In genomic region chr17:87306746-87307145, GRCm38 (mm10) we compare ENCODE assay signal across 13 mouse cellular contexts. TPM values are rescaled to one million over a fixed set of nuclear protein-coding genes. Genes with fewer than 3 reads are reported as not detected.
DNase-seq lines count a peak whose midpoint lies in the region; ATAC-seq and TF ChIP-seq lines count a peak whose summit lies in the region.
"Had no signal": no experiment of that assay in that cellular context is flagged by ENCODE, and none has a peak within 500 bp of the region (broad histone marks: within the 10 kb centered on the region; RNA-seq: fewer than 3 reads in every experiment).

No protein-coding gene starts in this region.

- H3K36me3 ChIP-seq in lung, postnatal 0 days (ENCODE audit: insufficient read depth, low read length) = no peaks in the 10 kb centered on the region
- no peaks in the 10 kb centered on the region for H3K36me3 ChIP-seq in stomach, postnatal 0 days (ENCODE audit: control insufficient read depth, insufficient read depth, low read length)
- H3K36me3 ChIP-seq in hindbrain, embryonic 10.5 days = no peaks in the 10 kb centered on the region
- H3K36me3 ChIP-seq: embryonic facial prominence, embryonic 13.5 days; limb, embryonic 13.5 days had no signal

- peak; percentile 63 for ATAC-seq in lung, postnatal 0 days
- peak; percentile 55 for ATAC-seq in stomach, postnatal 0 days (ENCODE audit: low FRiP score, low TSS enrichment)
- ATAC-seq: forebrain, embryonic 16.5 days; inflammation-experienced regulatory T-cells, adult 6 months had no signal

- intact Hi-C loops in gastrocnemius, adult 2 months (cut with DNase I) = no loop called here

- WGBS in lung, postnatal 0 days = 49% methylated on average over 8 of the region's 8 CpGs
- 63% methylated on average over 8 of the region's 8 CpGs for WGBS in stomach, postnatal 0 days
- 80% methylated on average over 8 of the region's 8 CpGs for WGBS in hindbrain, embryonic 10.5 days

- peak overlapping the region; percentile 27 for H3K4me2 ChIP-seq in lung, postnatal 0 days (replicated peaks; ENCODE audit: low read depth, low read length)
- H3K4me2 ChIP-seq in stomach, postnatal 0 days (replicated peaks; ENCODE audit: low read depth) = peak overlapping the region; percentile 2; the same call in 1 of the 2 replicates
- H3K4me2 ChIP-seq: embryonic facial prominence, embryonic 13.5 days; limb, embryonic 13.5 days had no signal

- TF ChIP-seq CTCF in gastrocnemius, adult 2 months (IDR thresholded peaks at IDR 0.05) = no peak
- no peak; the same call in 1 of the 2 replicates for TF ChIP-seq CTCF in lung, postnatal 0 days (IDR thresholded peaks at IDR 0.05)
- TF ChIP-seq CTCF in stomach, postnatal 0 days (IDR thresholded peaks at IDR 0.05; ENCODE audit: low read depth) = no peak

- no peaks in the 10 kb centered on the region; the same call in 1 of the 2 replicates for H3K4me1 ChIP-seq in lung, postnatal 0 days (ENCODE audit: insufficient read depth, low read depth, low read length)
- H3K4me1 ChIP-seq in stomach, postnatal 0 days (replicated peaks; ENCODE audit: control insufficient read depth, insufficient read depth) = peaks cover 3% of the 10 kb centered on the region; the same call in 1 of the 2 replicates
- H3K4me1 ChIP-seq in hindbrain, embryonic 10.5 days (replicated peaks) = peaks cover 2% of the 10 kb centered on the region; the same call in 1 of the 2 replicates

- no peak overlapping the region for H3K4me3 ChIP-seq in gastrocnemius, adult 2 months
- H3K4me3 ChIP-seq in lung, postnatal 0 days (ENCODE audit: low read depth, low read length) = no peak overlapping the region
- no peak overlapping the region for H3K4me3 ChIP-seq in stomach, postnatal 0 days (ENCODE audit: low read depth, low read length)
- no peak overlapping the region for H3K4me3 ChIP-seq in hindbrain, embryonic 10.5 days
- H3K4me3 ChIP-seq: embryonic facial prominence, embryonic 13.5 days; limb, embryonic 13.5 days had no signal

- H3K9me3 ChIP-seq in lung, postnatal 0 days (ENCODE audit: low read length) = no peaks in the 10 kb centered on the region
- H3K9me3 ChIP-seq in stomach, postnatal 0 days (ENCODE audit: control insufficient read depth, low read length) = no peaks in the 10 kb centered on the region
- no peaks in the 10 kb centered on the region for H3K9me3 ChIP-seq in hindbrain, embryonic 10.5 days
- H3K9me3 ChIP-seq: embryonic facial prominence, embryonic 13.5 days; limb, embryonic 13.5 days had no signal

- no peaks in the 10 kb centered on the region for H3K27me3 ChIP-seq in lung, postnatal 0 days (replicated peaks; ENCODE audit: insufficient read depth, low read length)
- H3K27me3 ChIP-seq in stomach, postnatal 0 days (ENCODE audit: control insufficient read depth, insufficient read depth, low read length) = no peaks in the 10 kb centered on the region
- no peaks in the 10 kb centered on the region for H3K27me3 ChIP-seq in hindbrain, embryonic 10.5 days (ENCODE audit: insufficient read depth, poor library complexity, severe bottlenecking)
- H3K27me3 ChIP-seq: embryonic facial prominence, embryonic 13.5 days; limb, embryonic 13.5 days had no signal

- no peak for DNase-seq in gastrocnemius, adult 2 months
- DNase-seq in gastrocnemius, adult 18-20 months (ENCODE audit: low spot score) = no peak
- DNase-seq in thymus, postnatal 36 days = peak; percentile 31 to 52
- DNase-seq in thymus, postnatal 0 days (ENCODE audit: low spot score) = no peak
- DNase-seq in lung, postnatal 0 days (ENCODE audit: low spot score) = peak; percentile 80
- peak; percentile 76 for DNase-seq in stomach, postnatal 0 days (ENCODE audit: low spot score)
- DNase-seq in hindbrain, embryonic 10.5 days (ENCODE audit: low spot score) = no peak
- DNase-seq in embryo, embryonic 11 days = no peak
- DNase-seq: cerebellum, adult 9-10 months had no signal

- 0 out of 2 replicates have a peak overlapping the region, but pooled peaks have one; percentile 6 for H3K9ac ChIP-seq in lung, postnatal 0 days (replicated peaks; ENCODE audit: low read depth)
- no peak overlapping the region for H3K9ac ChIP-seq in stomach, postnatal 0 days (ENCODE audit: low read length)
- H3K9ac ChIP-seq: embryonic facial prominence, embryonic 13.5 days; limb, embryonic 13.5 days had no signal

- peak overlapping the region; percentile 16; the same call in 1 of the 2 replicates for H3K27ac ChIP-seq in gastrocnemius, adult 2 months
- H3K27ac ChIP-seq in lung, postnatal 0 days (ENCODE audit: low read length) = peak overlapping the region; percentile 74
- H3K27ac ChIP-seq in stomach, postnatal 0 days (replicated peaks) = peak overlapping the region; percentile 81
- H3K27ac ChIP-seq in hindbrain, embryonic 10.5 days = no peak overlapping the region
- H3K27ac ChIP-seq: embryonic facial prominence, embryonic 13.5 days; limb, embryonic 13.5 days had no signal

- TF ChIP-seq EP300 in lung, postnatal 0 days (IDR thresholded peaks at IDR 0.05) = no peak
- no peak for TF ChIP-seq EP300 in stomach, postnatal 0 days (optimal IDR thresholded peaks at IDR 0.05)

RNA-seq across cellular contexts. Expression of gene Ttc7, which starts 24.1 kb away (rescaled TPM):
- 10 to 100 TPM in 1 of 2 experiments, 1 to 10 TPM in 1; 8.9 to 15.9 TPM for total RNA-seq in gastrocnemius, adult 2 months (2021)
- total RNA-seq in gastrocnemius, adult 18-20 months (2021) = 10 to 100 TPM in 1 of 2 experiments, 1 to 10 TPM in 1; 8.6 to 10.6 TPM
- polyA plus RNA-seq in thymus, postnatal 0 days (2015; fragmentation: Nextera tagmentation; extraction: Ambion mirVana) = 31.2 and 33.5 TPM in 2 replicates
- polyA plus RNA-seq in lung, postnatal 0 days (2015; fragmentation: Nextera tagmentation; extraction: Ambion mirVana) = 14.2 and 16.4 TPM in 2 replicates
- 19.9 and 21.2 TPM in 2 replicates for polyA plus RNA-seq in stomach, postnatal 0 days (2015; fragmentation: Nextera tagmentation; extraction: Ambion mirVana)
- 4.7 and 4.8 TPM in 2 replicates for polyA plus RNA-seq in hindbrain, embryonic 10.5 days (2016; fragmentation: Nextera tagmentation; extraction: Ambion mirVana)

RNA-seq across cellular contexts. Expression of gene Mcfd2, which starts 41.0 kb away (rescaled TPM):
- 10 to 100 TPM; 23.7 to 29.7 TPM for total RNA-seq in gastrocnemius, adult 2 months (2021)
- total RNA-seq in gastrocnemius, adult 18-20 months (2021) = 10 to 100 TPM; 20.9 to 27.6 TPM
- 57.7 and 58.4 TPM in 2 replicates for polyA plus RNA-seq in thymus, postnatal 0 days (2015; fragmentation: Nextera tagmentation; extraction: Ambion mirVana)
- 132 and 145 TPM in 2 replicates for polyA plus RNA-seq in lung, postnatal 0 days (2015; fragmentation: Nextera tagmentation; extraction: Ambion mirVana)
- polyA plus RNA-seq in stomach, postnatal 0 days (2015; fragmentation: Nextera tagmentation; extraction: Ambion mirVana) = 80.4 and 84.4 TPM in 2 replicates
- polyA plus RNA-seq in hindbrain, embryonic 10.5 days (2016; fragmentation: Nextera tagmentation; extraction: Ambion mirVana) = 70.1 and 73.3 TPM in 2 replicates

Comparison
In these comparisons a context has a peak if more than half of its experiments do, and no peak if none do; other contexts are left out.
1. DNase-seq: peak in thymus, postnatal 36 days (2 of 2), lung, postnatal 0 days (single experiment) and stomach, postnatal 0 days (single experiment); none in gastrocnemius, adult 2 months (single experiment), gastrocnemius, adult 18-20 months (single experiment), thymus, postnatal 0 days (single experiment), hindbrain, embryonic 10.5 days (single experiment) and embryo, embryonic 11 days (single experiment).